Mouse (Mus musculus) bone marrow macrophage, adult 2 months (primary cell): ENCODE results near the gene Rfx7.

Experiments
- CTCF ChIP-seq: IDR thresholded peaks from 2 replicates; pipeline ENCODE4 v1.5.1; 2012; ENCODE audit warnings: low read depth, mild to moderate bottlenecking, low read length, moderate library complexity
- POLR2A ChIP-seq: IDR thresholded peaks from 2 replicates; pipeline ENCODE4 v1.6.1; 2012; ENCODE audit warnings: mild to moderate bottlenecking, low read depth, low read length, borderline replicate concordance

DNA sequence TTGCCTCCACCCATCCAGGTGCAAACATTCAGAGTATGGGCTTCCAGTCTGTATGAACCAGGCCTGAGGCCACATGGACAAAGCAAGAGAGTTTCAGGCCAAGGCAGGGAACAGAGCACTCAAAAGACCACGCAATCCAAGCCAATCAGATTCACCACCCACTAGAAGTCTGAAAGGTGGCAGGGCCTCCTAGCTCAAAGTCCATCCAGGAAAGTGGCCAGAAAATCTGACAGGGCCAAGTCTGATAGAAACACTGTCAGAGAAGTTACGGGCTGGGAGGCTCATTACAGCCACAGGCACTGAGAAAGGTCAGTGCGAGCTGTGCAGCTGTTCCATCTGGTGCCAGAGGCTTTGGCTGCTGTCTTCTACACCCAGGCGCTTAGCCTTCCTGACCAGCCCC lies 1.2 kb upstream of the Rfx7 start:
- TF ChIP-seq POLR2A: peak; percentile 31; the same call in 1 of the 2 replicates
- no peak; the same call in 1 of the 2 replicates for TF ChIP-seq CTCF
